Mouse (Mus musculus): ENCODE measurements at regions not wholly inside any gene's neighbourhood (a gene's known extent, or its start where the extent isn't known, plus 50 kb on each side); places are given as distances from the start of the nearest gene placed in this dataset.

DNA sequence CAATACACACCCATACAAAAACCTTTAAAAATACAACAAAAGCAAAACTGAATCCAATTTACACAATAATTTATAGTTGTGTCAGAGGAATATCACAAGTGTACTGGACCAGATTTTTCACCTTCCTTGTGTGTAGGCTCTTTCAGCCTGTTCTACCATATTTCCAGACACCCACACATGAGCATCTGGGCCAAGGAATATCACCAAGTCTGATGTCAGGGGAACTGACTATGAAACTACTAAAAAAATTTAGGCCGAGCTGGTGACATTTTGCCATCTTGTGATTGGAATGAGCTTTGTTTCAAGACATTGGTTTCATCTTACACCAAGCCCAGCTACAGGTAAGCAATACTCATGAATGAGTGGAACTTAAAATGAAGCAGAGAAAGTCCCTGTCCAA lies 234.9 kb upstream of the Emcn start:
- no peak for TF ChIP-seq CTCF (IDR thresholded peaks at IDR 0.05; ENCODE audit: extremely low read depth, insufficient read length, insufficient replicate concordance, low read depth, low read length)
- Histone ChIP-seq H3K27ac (ENCODE audit: insufficient read depth, low read depth, low read length) (no peak overlapping the region), H3K36me3 (ENCODE audit: control insufficient read depth, insufficient read depth, low read length) (no peaks in the 10 kb centered on the region), H3K27me3 (ENCODE audit: control insufficient read depth, insufficient read depth, low read length) (no peaks in the 10 kb centered on the region), H3K4me3 (ENCODE audit: low read depth, low read length) (no peak overlapping the region), H3K4me1 (ENCODE audit: control insufficient read depth, insufficient read depth, insufficient read length, low read length) (no peaks in the 10 kb centered on the region)
- WGBS, result 90% methylated on average over 1 of the region's 1 CpGs

DNA sequence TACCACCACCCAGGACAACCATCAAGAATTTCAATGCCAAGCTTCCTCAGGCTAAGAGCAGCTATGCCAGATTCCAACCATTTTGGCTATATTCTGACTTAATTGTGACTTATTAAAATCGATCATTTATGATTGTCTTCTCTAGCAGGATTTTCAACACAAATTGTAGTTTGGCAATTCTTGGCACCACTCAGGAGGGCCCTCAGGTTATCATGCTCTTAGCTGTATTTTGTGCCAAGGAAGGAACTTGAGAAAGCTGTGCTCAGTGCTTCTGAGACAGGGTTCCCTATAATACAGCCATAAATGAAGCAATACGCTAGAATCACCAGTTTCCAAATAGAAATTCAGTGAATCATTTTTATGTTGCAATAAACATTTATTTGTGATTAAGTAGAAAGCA lies 232.7 kb upstream of the Emcn start:
- H3K27me3 ChIP-seq (ENCODE audit: control insufficient read depth, insufficient read depth, low read length), result no peaks in the 10 kb centered on the region
- 93% methylated on average over 2 of the region's 2 CpGs for WGBS
- H3K27ac ChIP-seq (ENCODE audit: insufficient read depth, low read depth, low read length), result no peak overlapping the region
- H3K4me3 ChIP-seq (ENCODE audit: low read depth, low read length), result no peak overlapping the region
- TF ChIP-seq POLR2A (IDR thresholded peaks at IDR 0.05; ENCODE audit: low read depth, low read length), result no peak
- TF ChIP-seq CTCF (IDR thresholded peaks at IDR 0.05; ENCODE audit: extremely low read depth, insufficient read length, insufficient replicate concordance, low read depth, low read length), result no peak
- H3K4me1 ChIP-seq (ENCODE audit: control insufficient read depth, insufficient read depth, insufficient read length, low read length), result no peaks in the 10 kb centered on the region
- H3K36me3 ChIP-seq (ENCODE audit: control insufficient read depth, insufficient read depth, low read length), result no peaks in the 10 kb centered on the region

GRCm38 (mm10) chr3:137109786-137110185 lies 231.1 kb upstream of the Emcn start:
- Histone ChIP-seq H3K27ac (ENCODE audit: insufficient read depth, low read depth, low read length) (no peak overlapping the region), H3K4me1 (ENCODE audit: control insufficient read depth, insufficient read depth, insufficient read length, low read length) (no peaks in the 10 kb centered on the region), H3K36me3 (ENCODE audit: control insufficient read depth, insufficient read depth, low read length) (no peaks in the 10 kb centered on the region), H3K4me3 (ENCODE audit: low read depth, low read length) (no peak overlapping the region), H3K27me3 (ENCODE audit: control insufficient read depth, insufficient read depth, low read length) (no peaks in the 10 kb centered on the region)
- 89% methylated on average over 9 of the region's 9 CpGs for WGBS
- TF ChIP-seq CTCF (IDR thresholded peaks at IDR 0.05; ENCODE audit: extremely low read depth, insufficient read length, insufficient replicate concordance, low read depth, low read length) (no peak), POLR2A (IDR thresholded peaks at IDR 0.05; ENCODE audit: low read depth, low read length) (no peak)

DNA sequence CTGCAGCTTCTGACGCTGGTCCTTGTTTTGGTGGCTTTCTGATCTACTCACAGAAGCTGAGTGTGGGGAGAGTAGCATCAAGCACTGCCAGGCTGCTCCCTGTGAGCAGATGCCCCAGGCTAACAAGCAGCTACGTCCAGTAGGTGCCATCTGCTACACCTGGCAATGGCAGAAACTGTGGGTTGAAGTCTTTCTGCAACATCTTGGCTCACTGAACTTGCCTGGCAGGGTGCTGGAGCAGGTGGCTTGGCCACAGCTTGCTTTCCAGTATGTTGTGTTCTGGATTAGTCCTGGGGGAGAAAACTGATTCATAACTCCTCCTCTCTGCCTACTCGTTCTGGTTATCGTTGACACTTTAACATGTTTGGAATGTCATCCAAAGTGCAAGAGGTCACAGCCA lies 230.4 kb upstream of the Emcn start:
- WGBS, result 57% methylated on average over 4 of the region's 4 CpGs
- TF ChIP-seq POLR2A (IDR thresholded peaks at IDR 0.05; ENCODE audit: low read depth, low read length), result no peak
- TF ChIP-seq CTCF (IDR thresholded peaks at IDR 0.05; ENCODE audit: extremely low read depth, insufficient read length, insufficient replicate concordance, low read depth, low read length), result no peak
- Histone ChIP-seq H3K27me3 (ENCODE audit: control insufficient read depth, insufficient read depth, low read length) (no peaks in the 10 kb centered on the region), H3K36me3 (ENCODE audit: control insufficient read depth, insufficient read depth, low read length) (no peaks in the 10 kb centered on the region), H3K4me1 (ENCODE audit: control insufficient read depth, insufficient read depth, insufficient read length, low read length) (no peaks in the 10 kb centered on the region), H3K4me3 (ENCODE audit: low read depth, low read length) (no peak overlapping the region), H3K27ac (ENCODE audit: insufficient read depth, low read depth, low read length) (no peak overlapping the region)

- 84% methylated on average over 4 of the region's 4 CpGs for WGBS
- H3K36me3 ChIP-seq (ENCODE audit: control insufficient read depth, insufficient read depth, low read length), result no peaks in the 10 kb centered on the region
- H3K4me1 ChIP-seq (ENCODE audit: control insufficient read depth, insufficient read depth, insufficient read length, low read length), result no peaks in the 10 kb centered on the region
- TF ChIP-seq POLR2A (IDR thresholded peaks at IDR 0.05; ENCODE audit: low read depth, low read length) (no peak), CTCF (IDR thresholded peaks at IDR 0.05; ENCODE audit: extremely low read depth, insufficient read length, insufficient replicate concordance, low read depth, low read length) (no peak)
- H3K4me3 ChIP-seq (ENCODE audit: low read depth, low read length), result no peak overlapping the region
- H3K27me3 ChIP-seq (ENCODE audit: control insufficient read depth, insufficient read depth, low read length), result no peaks in the 10 kb centered on the region
- H3K27ac ChIP-seq (ENCODE audit: insufficient read depth, low read depth, low read length), result no peak overlapping the region
Measured at GRCm38 (mm10) chr3:137129967-137130366, 210.9 kb upstream of the Emcn start.

GRCm38 (mm10) chr3:137142041-137142440 lies 198.8 kb upstream of the Emcn start:
- H3K36me3 ChIP-seq (ENCODE audit: control insufficient read depth, insufficient read depth, low read length), result no peaks in the 10 kb centered on the region
- TF ChIP-seq CTCF (IDR thresholded peaks at IDR 0.05; ENCODE audit: extremely low read depth, insufficient read length, insufficient replicate concordance, low read depth, low read length), result no peak
- no peak for TF ChIP-seq POLR2A (IDR thresholded peaks at IDR 0.05; ENCODE audit: low read depth, low read length)
- H3K4me1 ChIP-seq (ENCODE audit: control insufficient read depth, insufficient read depth, insufficient read length, low read length), result no peaks in the 10 kb centered on the region
- 55% methylated on average over 3 of the region's 3 CpGs for WGBS
- H3K4me3 ChIP-seq (ENCODE audit: low read depth, low read length), result no peak overlapping the region
- H3K27ac ChIP-seq (ENCODE audit: insufficient read depth, low read depth, low read length), result no peak overlapping the region
- no peaks in the 10 kb centered on the region for H3K27me3 ChIP-seq (ENCODE audit: control insufficient read depth, insufficient read depth, low read length)

- TF ChIP-seq CTCF (IDR thresholded peaks at IDR 0.05; ENCODE audit: extremely low read depth, insufficient read length, insufficient replicate concordance, low read depth, low read length), result no peak
- no peak for TF ChIP-seq POLR2A (IDR thresholded peaks at IDR 0.05; ENCODE audit: low read depth, low read length)
- H3K27me3 ChIP-seq (ENCODE audit: control insufficient read depth, insufficient read depth, low read length), result no peaks in the 10 kb centered on the region
- H3K27ac ChIP-seq (ENCODE audit: insufficient read depth, low read depth, low read length), result no peak overlapping the region
- no peaks in the 10 kb centered on the region for H3K36me3 ChIP-seq (ENCODE audit: control insufficient read depth, insufficient read depth, low read length)
- H3K4me1 ChIP-seq (ENCODE audit: control insufficient read depth, insufficient read depth, insufficient read length, low read length), result no peaks in the 10 kb centered on the region
- no peak overlapping the region for H3K4me3 ChIP-seq (ENCODE audit: low read depth, low read length)
Measured at GRCm38 (mm10) chr3:137146062-137146461, 194.8 kb upstream of the Emcn start.

DNA sequence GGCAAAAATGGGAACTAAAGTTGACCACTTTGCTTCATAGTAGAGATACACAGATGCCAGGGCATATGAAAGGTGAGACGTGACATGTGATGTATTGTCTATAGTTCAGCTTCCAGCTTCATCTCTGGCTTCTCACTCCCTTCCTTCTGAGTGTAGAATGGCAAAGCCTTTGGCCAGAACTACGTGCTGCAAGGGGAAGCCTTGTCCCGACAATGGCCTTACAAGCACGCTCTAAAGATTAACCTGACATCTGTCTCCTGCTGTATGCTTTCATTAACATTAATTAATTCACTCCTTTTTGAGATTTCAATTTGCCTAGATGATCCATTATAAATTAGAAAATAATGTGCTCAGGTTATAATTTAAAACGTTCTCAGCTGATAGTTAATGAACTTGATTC lies 193.5 kb upstream of the Emcn start:
- TF ChIP-seq CTCF (IDR thresholded peaks at IDR 0.05; ENCODE audit: extremely low read depth, insufficient read length, insufficient replicate concordance, low read depth, low read length), result no peak
- TF ChIP-seq POLR2A (IDR thresholded peaks at IDR 0.05; ENCODE audit: low read depth, low read length), result no peak
- Histone ChIP-seq H3K4me1 (ENCODE audit: control insufficient read depth, insufficient read depth, insufficient read length, low read length) (no peaks in the 10 kb centered on the region), H3K36me3 (ENCODE audit: control insufficient read depth, insufficient read depth, low read length) (no peaks in the 10 kb centered on the region), H3K4me3 (ENCODE audit: low read depth, low read length) (no peak overlapping the region), H3K27ac (ENCODE audit: insufficient read depth, low read depth, low read length) (no peak overlapping the region), H3K27me3 (ENCODE audit: control insufficient read depth, insufficient read depth, low read length) (no peaks in the 10 kb centered on the region)
- WGBS, result 80% methylated on average over 5 of the region's 5 CpGs
